Mouse (Mus musculus) G1E (cell line): ENCODE data around the gene Jak1.

Source experiments
- CTCF ChIP-seq: IDR thresholded peaks from 2 replicates; pipeline ENCODE4 v1.5.1; 2012; ENCODE audit warnings: low read depth, low read length, inconsistent platforms, mixed read lengths
- GATA1 ChIP-seq: IDR thresholded peaks from 2 replicates; pipeline ENCODE4 v1.6.1; 2012; ENCODE audit warnings: borderline replicate concordance, low read length, inconsistent platforms, mixed read lengths
- POLR2AphosphoS5 ChIP-seq: IDR thresholded peaks from 2 replicates; pipeline ENCODE4 v1.6.1; 2012; ENCODE audit warnings: low read depth, low read length, inconsistent platforms; ENCODE audit not compliant: insufficient replicate concordance

GRCm38 (mm10) chr4:101252016-101252415 is 13.1 kb downstream of the Jak1 start:
- TF ChIP-seq CTCF (no peak), GATA1 (no peak), POLR2AphosphoS5 (no peak)
